Mouse (Mus musculus) spleen, adult 2 months (tissue): ENCODE data around the gene Srcin1.

Experiments
- CTCF ChIP-seq: fragments of 200-500 bp; IDR thresholded peaks from 2 replicates; pipeline ENCODE4 v1.5.1; 2011; ENCODE audit warnings: mild to moderate bottlenecking, inconsistent platforms; ENCODE audit not compliant: insufficient read depth, insufficient read length, insufficient replicate concordance; ENCODE audit errors: extremely low read depth
- POLR2A ChIP-seq: fragments of 200-500 bp; IDR thresholded peaks from 2 replicates; pipeline ENCODE4 v1.6.1; 2011; ENCODE audit warnings: low read depth, low read length, inconsistent platforms

DNA sequence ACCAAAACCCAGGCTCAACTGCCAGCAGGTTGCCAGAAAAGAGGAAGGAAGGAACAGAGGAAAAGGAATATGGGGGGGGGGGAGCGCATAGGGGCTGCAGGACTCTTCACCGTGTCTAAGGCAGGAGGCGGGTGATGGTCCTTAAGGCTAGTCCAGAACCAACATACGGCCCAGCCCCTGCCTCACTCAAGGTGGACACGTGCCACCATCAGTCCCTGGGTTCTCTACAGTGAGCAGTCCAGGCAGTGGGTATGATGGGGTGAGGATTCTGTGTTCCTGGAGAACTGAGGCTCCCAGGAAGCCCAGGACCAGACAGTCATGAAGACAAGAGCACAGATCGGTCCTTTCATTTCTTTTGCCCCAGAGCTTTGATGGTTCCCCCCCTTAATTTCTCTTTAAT is 45.9 kb downstream of the Srcin1 start:
- TF ChIP-seq POLR2A (no peak), CTCF (no peak)
